Mouse (Mus musculus) hindbrain, embryonic 14.5 days (tissue): ENCODE results near the gene Dhrs7b. TPM values are rescaled to one million over a fixed set of nuclear protein-coding genes. Genes with fewer than 3 reads are reported as not detected.

ENCODE experiments used
- ATAC-seq: fragments of 200-750 bp; cut with Nextera tagmentation; 2 replicates; pipeline ENCODE4 v1.8.0; 2017; ENCODE audit warnings: moderate number of reproducible peaks, mild to moderate bottlenecking, moderate TSS enrichment, moderate library complexity; ENCODE audit not compliant: low FRiP score
- DNase-seq: peaks from one replicate; pipeline ENCODE4 v3.0.0-alpha.2; 2015; ENCODE audit warnings: low spot score
- H3K27ac ChIP-seq: fragments of 300-500 bp; sonication (generic); 2 replicates; pipeline ENCODE4 v1.5.1; 2014; ENCODE audit warnings: mild to moderate bottlenecking, moderate library complexity
- H3K27me3 ChIP-seq: fragments of 300-500 bp; sonication (generic); 2 replicates; pipeline ENCODE4 v1.6.1; 2014; ENCODE audit warnings: mild to moderate bottlenecking, low read length, mixed read lengths; ENCODE audit not compliant: control insufficient read depth, insufficient read depth
- H3K36me3 ChIP-seq: fragments of 300-500 bp; sonication (generic); replicated peaks from 2 replicates; pipeline ENCODE4 v1.6.1; 2014; ENCODE audit not compliant: control insufficient read depth, insufficient read depth
- H3K4me1 ChIP-seq: fragments of 300-500 bp; sonication (generic); replicated peaks from 2 replicates; pipeline ENCODE4 v1.6.1; 2014; ENCODE audit warnings: antibody characterized with exemption, low read length, mixed read lengths; ENCODE audit not compliant: control insufficient read depth, insufficient read depth
- H3K4me2 ChIP-seq: fragments of 300-500 bp; sonication (generic); replicated peaks from 2 replicates; pipeline ENCODE4 v1.6.1; 2014; ENCODE audit warnings: mild to moderate bottlenecking, moderate library complexity
- H3K4me3 ChIP-seq: fragments of 300-500 bp; sonication (generic); replicated peaks from 2 replicates; pipeline ENCODE4 v1.5.1; 2014; ENCODE audit warnings: mild to moderate bottlenecking, low read length
- H3K9ac ChIP-seq: fragments of 300-500 bp; sonication (generic); 2 replicates; pipeline ENCODE4 v1.6.1; 2014
- H3K9me3 ChIP-seq: fragments of 300-500 bp; sonication (generic); 2 replicates; pipeline ENCODE4 v1.6.1; 2016; ENCODE audit warnings: low read length; ENCODE audit not compliant: control insufficient read depth
- WGBS: fragments of 180-500 bp; shearing (Covaris S2); extraction: QIAGEN DNeasy Blood & Tissue Kit; methylation state at CpG from one replicate; pipeline ENCODE4 v1.1.7; 2014; 5-methylcytosine and 5-hydroxymethylcytosine counted together
- polyA plus RNA-seq: library from polyadenylated mRNA; unstranded; fragments of >200 nt; fragmentation: Nextera tagmentation; extraction: Ambion mirVana; gene quantifications from 2 replicates; pipeline ENCODE4 v1.2.1, GENCODE M21; 2014

The Dhrs7b gene
- polyA plus RNA-seq, 1 experiment from 2014 or later = 34.3 TPM

GRCm38 (mm10) chr11:60836897-60837296 lies 6.5 kb downstream of the Dhrs7b start:
- 96% methylated on average over 6 of the region's 6 CpGs for WGBS
- ATAC-seq (no peak), DNase-seq (no peak)
- Histone ChIP-seq H3K27me3 (no peaks in the 10 kb centered on the region), H3K9me3 (no peaks in the 10 kb centered on the region), H3K36me3 (no peaks in the 10 kb centered on the region), H3K4me1 (no peaks in the 10 kb centered on the region), H3K27ac (no peak overlapping the region), H3K4me2 (no peak overlapping the region), H3K9ac (no peak overlapping the region), H3K4me3 (no peak overlapping the region)

DNA sequence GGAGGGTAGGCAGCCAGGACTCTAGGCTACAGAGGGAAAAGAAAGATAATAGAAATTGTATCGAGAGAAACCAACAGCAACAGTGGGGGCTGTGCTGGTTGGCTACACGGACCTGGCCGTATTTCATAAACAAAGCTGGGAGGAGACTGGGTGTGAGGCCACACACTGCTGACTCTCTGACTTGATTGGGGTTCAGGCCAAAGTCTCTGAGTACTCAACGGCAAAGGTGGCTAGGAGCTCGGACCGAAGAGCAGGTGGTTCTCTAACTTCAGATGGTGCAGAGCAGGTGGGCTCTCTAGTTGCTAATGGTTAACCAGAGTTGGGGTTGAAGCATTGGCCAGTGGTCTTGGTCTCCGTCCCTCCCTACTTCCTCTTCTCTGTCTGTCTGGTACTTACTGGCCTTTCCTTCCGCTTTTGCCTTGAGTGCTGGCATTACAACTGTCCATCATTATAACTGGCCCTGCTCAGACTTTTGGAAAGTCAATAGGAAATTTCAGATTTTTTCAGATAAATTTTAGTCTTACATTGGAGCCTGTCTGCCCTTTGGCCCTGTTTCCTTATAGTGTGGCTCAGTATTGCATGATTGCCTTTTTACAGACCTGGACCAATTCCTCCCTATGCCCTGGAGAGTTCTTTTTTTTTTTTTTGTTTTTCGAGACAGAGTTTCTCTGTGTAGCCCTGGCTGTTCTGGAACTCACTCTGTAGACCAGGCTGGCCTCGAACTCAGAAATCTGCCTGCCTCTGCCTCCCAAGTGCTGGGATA lies 7.4 kb downstream of the Dhrs7b start:
- no peak overlapping the region for H3K27ac ChIP-seq
- no peak overlapping the region for H3K9ac ChIP-seq
- ATAC-seq (no peak), DNase-seq (no peak)
- no peak overlapping the region for H3K4me3 ChIP-seq
- H3K4me2 ChIP-seq = no peak overlapping the region
- WGBS = 91% methylated on average over 10 of the region's 10 CpGs
- H3K4me1 ChIP-seq = no peaks in the 10 kb centered on the region
- no peaks in the 10 kb centered on the region for H3K36me3 ChIP-seq
- no peaks in the 10 kb centered on the region for H3K9me3 ChIP-seq
- no peaks in the 10 kb centered on the region for H3K27me3 ChIP-seq

DNA sequence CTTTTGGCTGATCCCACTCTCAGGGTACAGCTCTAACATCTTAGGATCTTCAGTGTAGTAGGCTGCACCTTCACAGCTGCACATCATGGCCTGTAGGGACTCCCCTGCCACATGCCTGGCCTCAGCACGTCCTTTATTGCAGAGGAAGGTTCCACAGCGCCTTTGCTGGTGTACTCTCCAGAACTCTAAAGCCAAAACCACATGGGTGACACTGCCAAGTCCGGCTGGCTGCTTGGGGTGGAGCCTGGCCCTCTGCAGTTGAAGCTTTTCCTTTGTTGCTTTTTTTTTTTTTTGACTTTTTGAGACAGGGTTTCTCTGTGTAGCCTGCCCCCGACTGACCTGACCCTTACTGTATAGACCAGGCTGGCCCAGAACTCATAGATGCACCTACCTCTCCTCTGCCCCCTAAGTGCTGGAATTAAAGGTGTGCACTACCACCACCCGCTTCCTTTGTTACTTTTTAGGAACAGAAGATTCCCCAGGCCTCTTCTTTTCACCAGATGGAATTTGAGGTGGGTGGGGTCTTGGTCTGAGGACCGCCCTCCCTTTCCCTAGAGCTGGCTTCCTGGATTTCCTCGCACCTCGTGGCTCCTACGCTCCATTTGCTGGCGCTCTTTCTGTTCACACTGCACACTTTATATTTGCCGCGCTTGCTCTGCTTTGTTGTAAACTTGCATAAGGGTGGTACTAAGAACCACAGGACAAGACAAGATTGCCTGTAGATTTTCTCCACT lies 11.2 kb downstream of the Dhrs7b start:
- H3K4me1 ChIP-seq = no peaks in the 10 kb centered on the region

GRCm38 (mm10) chr11:60843412-60843811 lies 13.0 kb downstream of the Dhrs7b start:
- ATAC-seq (no peak), DNase-seq (no peak)
- Histone ChIP-seq H3K27ac (no peak overlapping the region), H3K4me1 (no peaks in the 10 kb centered on the region), H3K4me3 (no peak overlapping the region), H3K9me3 (no peaks in the 10 kb centered on the region), H3K36me3 (peaks cover 21% of the 10 kb centered on the region), H3K27me3 (no peaks in the 10 kb centered on the region), H3K4me2 (no peak overlapping the region), H3K9ac (no peak overlapping the region)
- 95% methylated on average over 5 of the region's 5 CpGs for WGBS

More for the DNA sequence above, 11.2 kb downstream of the Dhrs7b start:
- DNase-seq = no peak
- H3K4me3 ChIP-seq = no peak overlapping the region
- H3K9ac ChIP-seq = no peak overlapping the region
- H3K27me3 ChIP-seq = no peaks in the 10 kb centered on the region
- peaks cover 11% of the 10 kb centered on the region for H3K36me3 ChIP-seq
- no peaks in the 10 kb centered on the region for H3K9me3 ChIP-seq
- no peak overlapping the region for H3K27ac ChIP-seq
- 77% methylated on average over 12 of the region's 12 CpGs for WGBS
- H3K4me2 ChIP-seq = no peak overlapping the region
- no peak for ATAC-seq

DNA sequence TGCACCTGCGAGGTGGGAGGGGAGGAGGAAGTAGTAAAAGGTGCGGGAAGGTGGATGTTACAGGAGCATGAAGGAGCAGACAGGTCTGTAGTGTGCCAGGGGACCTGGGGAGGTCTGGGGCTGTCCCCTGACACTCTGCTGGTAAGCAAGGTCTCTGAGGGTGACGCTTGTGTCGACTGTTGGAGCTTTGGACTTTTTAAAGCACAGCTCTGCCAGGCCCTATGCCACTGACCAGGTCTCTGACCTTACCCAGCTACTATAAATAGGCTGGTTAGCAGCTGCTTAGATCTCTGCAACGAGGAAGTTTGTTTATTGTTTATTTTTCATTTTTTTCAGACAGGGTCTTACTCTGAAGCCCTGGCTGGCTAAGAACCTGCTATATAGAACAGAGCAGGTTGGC lies 15.0 kb downstream of the Dhrs7b start:
- Histone ChIP-seq H3K9me3 (no peaks in the 10 kb centered on the region), H3K4me2 (no peak overlapping the region), H3K4me3 (no peak overlapping the region), H3K9ac (no peak overlapping the region), H3K36me3 (peaks cover 31% of the 10 kb centered on the region), H3K27me3 (no peaks in the 10 kb centered on the region), H3K27ac (no peak overlapping the region), H3K4me1 (no peaks in the 10 kb centered on the region)
- DNase-seq = no peak
- 91% methylated on average over 5 of the region's 5 CpGs for WGBS
- no peak for ATAC-seq

- 77% methylated on average over 3 of the region's 3 CpGs for WGBS
- Histone ChIP-seq H3K4me2 (no peak overlapping the region), H3K9me3 (no peaks in the 10 kb centered on the region), H3K36me3 (peaks cover 54% of the 10 kb centered on the region), H3K27me3 (no peaks in the 10 kb centered on the region), H3K4me1 (no peaks in the 10 kb centered on the region), H3K27ac (no peak overlapping the region), H3K9ac (no peak overlapping the region), H3K4me3 (no peak overlapping the region)
- ATAC-seq (no peak), DNase-seq (no peak)
These were observed 26.2 kb downstream of the Dhrs7b start for GRCm38 (mm10) chr11:60856587-60856986.

GRCm38 (mm10) chr11:60861993-60862392 lies 31.6 kb downstream of the Dhrs7b start:
- no peak overlapping the region for H3K9ac ChIP-seq
- H3K36me3 ChIP-seq = peaks cover 52% of the 10 kb centered on the region
- DNase-seq (no peak), ATAC-seq (no peak)
- H3K9me3 ChIP-seq = no peaks in the 10 kb centered on the region
- no peaks in the 10 kb centered on the region for H3K4me1 ChIP-seq
- no peak overlapping the region for H3K4me2 ChIP-seq
- no peak overlapping the region for H3K27ac ChIP-seq
- H3K4me3 ChIP-seq = no peak overlapping the region
- WGBS = 97% methylated on average over 3 of the region's 3 CpGs
- no peaks in the 10 kb centered on the region for H3K27me3 ChIP-seq

GRCm38 (mm10) chr11:60863196-60863595 lies 32.8 kb downstream of the Dhrs7b start:
- no peak overlapping the region for H3K4me3 ChIP-seq
- peaks cover 52% of the 10 kb centered on the region for H3K36me3 ChIP-seq
- no peaks in the 10 kb centered on the region for H3K27me3 ChIP-seq
- WGBS = 77% methylated on average over 4 of the region's 4 CpGs
- no peaks in the 10 kb centered on the region for H3K9me3 ChIP-seq
- ATAC-seq (no peak), DNase-seq (no peak)
- no peak overlapping the region for H3K27ac ChIP-seq
- no peak overlapping the region for H3K9ac ChIP-seq
- no peaks in the 10 kb centered on the region for H3K4me1 ChIP-seq
- no peak overlapping the region for H3K4me2 ChIP-seq

DNA sequence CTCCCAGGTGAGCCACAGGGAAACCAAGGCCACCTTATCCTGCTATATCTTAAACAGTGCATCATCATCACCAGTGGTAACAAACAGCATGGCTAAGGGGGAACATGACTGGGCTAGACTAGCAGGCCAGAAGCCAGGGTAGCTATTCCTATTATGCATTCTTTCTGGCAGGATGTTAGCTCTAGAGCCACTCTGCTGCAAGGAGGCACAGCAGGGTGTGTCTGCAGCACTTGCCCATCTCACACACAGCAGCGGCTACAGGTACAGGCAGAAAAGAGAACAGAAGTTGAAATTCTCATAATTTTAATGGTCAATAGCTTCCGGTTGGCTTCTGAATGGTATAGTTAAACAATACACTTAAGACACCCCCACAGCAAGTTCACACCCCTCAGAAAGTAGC lies 33.7 kb downstream of the Dhrs7b start:
- no peaks in the 10 kb centered on the region for H3K9me3 ChIP-seq
- ATAC-seq = no peak
- H3K4me3 ChIP-seq = no peak overlapping the region
- H3K27ac ChIP-seq = no peak overlapping the region
- no peaks in the 10 kb centered on the region for H3K27me3 ChIP-seq
- no peak for DNase-seq
- no peak overlapping the region for H3K4me2 ChIP-seq
- WGBS = 78% methylated on average over 2 of the region's 2 CpGs
- no peaks in the 10 kb centered on the region for H3K4me1 ChIP-seq
- H3K36me3 ChIP-seq = peaks cover 43% of the 10 kb centered on the region
- no peak overlapping the region for H3K9ac ChIP-seq
